Mouse (Mus musculus) myocyte (in vitro differentiated cells): ENCODE data around the gene Pnkp.

ENCODE experiments used
- CEBPB ChIP-seq: IDR thresholded peaks from 2 replicates; pipeline ENCODE4 v1.6.1; 2011; ENCODE audit warnings: mild to moderate bottlenecking, moderate library complexity; ENCODE audit not compliant: poor library complexity, insufficient read depth, severe bottlenecking
- E2F4 ChIP-seq: IDR thresholded peaks from one replicate; pipeline ENCODE4 v1.6.1; 2011; ENCODE audit warnings: mild to moderate bottlenecking, control low read depth, moderate library complexity; ENCODE audit not compliant: insufficient read depth
- USF1 ChIP-seq: IDR thresholded peaks from one replicate; pipeline ENCODE4 v1.6.1; 2011; ENCODE audit warnings: low read depth, mild to moderate bottlenecking, control low read depth, moderate library complexity

- TF ChIP-seq E2F4 (peak; percentile 67), USF1 (no peak), CEBPB (no peak)
These were observed 41.0 kb upstream of the Pnkp start, which contains the start of the genes Nup62 and Il4i1 for GRCm38 (mm10) chr7:44815721-44816469.
